Mouse (Mus musculus): ENCODE data around the gene Gm14408.
"Not testable (repeated sequence)": the region's sequence is repeated elsewhere in the genome, so short reads cannot be mapped to it uniquely, and the experiment has no call there.

DNA sequence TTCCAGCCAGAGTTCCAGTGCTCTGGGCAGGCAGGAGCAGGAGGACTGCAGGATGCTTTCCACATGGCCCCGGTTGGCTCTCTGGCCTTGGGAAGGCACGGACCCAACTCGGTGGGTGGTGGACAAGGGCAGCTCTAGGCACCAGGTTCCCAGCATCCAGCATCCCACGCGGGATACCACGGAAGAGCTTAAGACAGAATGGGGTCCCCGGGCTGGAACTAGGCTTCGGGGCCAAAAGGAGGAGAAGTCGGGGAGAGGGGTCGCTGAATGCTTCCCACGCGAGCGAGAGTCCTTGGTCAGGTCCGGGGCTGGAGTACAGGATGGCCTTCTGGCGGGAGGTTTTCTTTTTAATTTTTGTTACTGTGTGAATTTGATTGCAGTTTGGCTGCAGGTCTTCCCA is 32.2 kb upstream of the Gm14408 start:
- not testable (repeated sequence) for TF ChIP-seq POLR2A (IDR thresholded peaks at IDR 0.05; ENCODE audit: low read depth, low read length); CTCF (IDR thresholded peaks at IDR 0.05; ENCODE audit: extremely low read depth, insufficient read depth, insufficient read length, insufficient replicate concordance)
